Mouse (Mus musculus) heart, postnatal 0 days (tissue): Measurements from ENCODE around the gene Olfr846.

ENCODE experiments used
- CTCF ChIP-seq: IDR thresholded peaks from 2 replicates; pipeline ENCODE4 v1.5.1; 2016; ENCODE audit warnings: antibody characterized with exemption, control low read depth, low read depth
- EP300 ChIP-seq: IDR thresholded peaks from 2 replicates; pipeline ENCODE4 v1.6.1; 2016; ENCODE audit warnings: antibody characterized with exemption, low read depth

DNA sequence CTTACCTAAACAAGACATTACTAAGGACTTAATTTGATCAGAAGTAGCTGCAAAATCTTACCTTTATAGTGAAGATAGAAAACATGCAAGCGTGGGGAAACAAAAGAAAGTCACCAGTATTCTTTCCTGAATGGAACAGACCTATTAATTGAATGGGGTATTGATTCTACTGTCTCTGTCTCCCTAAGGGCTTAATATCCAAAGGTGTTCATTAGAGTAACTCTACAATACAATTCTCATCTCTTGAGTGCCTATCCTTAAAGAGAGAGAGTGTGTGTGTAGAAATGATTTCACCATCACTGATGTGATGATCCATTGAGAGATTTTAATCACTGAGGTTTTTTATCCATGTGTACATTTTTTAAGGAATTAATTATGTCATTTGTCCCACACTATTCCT lies at the start of gene Olfr846:
- no peak for TF ChIP-seq CTCF
- no peak for TF ChIP-seq EP300
